In the genomic region with DNA sequence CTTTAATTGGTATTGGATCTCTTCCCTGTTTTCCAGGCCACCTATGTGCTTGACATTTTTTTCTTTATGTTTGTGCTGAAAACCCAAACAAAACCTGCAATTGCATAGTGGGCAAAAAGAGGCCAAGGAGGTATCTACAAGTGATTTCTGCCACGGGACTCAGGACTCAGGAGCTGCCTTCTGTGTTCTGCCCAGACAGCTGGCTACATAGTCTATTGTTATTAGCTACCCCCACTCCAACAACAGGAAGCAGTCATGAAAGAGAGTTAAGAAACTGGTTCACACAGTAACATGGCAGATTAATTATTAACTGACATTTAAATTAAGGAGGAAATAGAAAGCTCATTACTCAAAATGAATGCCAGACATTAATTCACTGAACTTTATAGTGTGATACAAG, we compare ENCODE assay signal across 1 mouse cellular context. TPM values are rescaled to one million over a fixed set of nuclear protein-coding genes. Genes with fewer than 3 reads are reported as not detected.
"Had no signal": no experiment of that assay in that cellular context is flagged by ENCODE, and none has a peak within 500 bp of the region (broad histone marks: within the 10 kb centered on the region; RNA-seq: fewer than 3 reads in every experiment).

No protein-coding gene starts in this region.

RNA-seq across cellular contexts. Expression of gene Kcnc2, which starts 38.2 kb away (rescaled TPM):
- polyA plus RNA-seq: liver, embryonic 15.5 days had no signal
